8 mouse cellular contexts compared by ENCODE assay signal in genomic region chr10:75436604-75437217, GRCm38 (mm10). TPM values are rescaled to one million over a fixed set of nuclear protein-coding genes. Genes with fewer than 3 reads are reported as not detected.
A peak's percentile ranks its signal among the peaks of the same experiment; 100 is the strongest.
DNase-seq lines count a peak whose midpoint lies in the region; ATAC-seq lines count a peak whose summit lies in the region.

No protein-coding gene starts in this region.

- H3K36me3 ChIP-seq in forebrain, embryonic 16.5 days (ENCODE audit: control insufficient read depth, insufficient read depth) = no peaks in the 10 kb centered on the region
- H3K36me3 ChIP-seq in hindbrain, embryonic 14.5 days (replicated peaks; ENCODE audit: control insufficient read depth, insufficient read depth) = no peaks in the 10 kb centered on the region

- no peak overlapping the region for H3K9ac ChIP-seq in forebrain, embryonic 16.5 days (replicated peaks; ENCODE audit: low read depth, low read length)
- no peak overlapping the region for H3K9ac ChIP-seq in hindbrain, embryonic 14.5 days

- H3K27ac ChIP-seq in forebrain, embryonic 16.5 days (ENCODE audit: low read length) = no peak overlapping the region
- no peak overlapping the region for H3K27ac ChIP-seq in hindbrain, embryonic 14.5 days

- no peak overlapping the region for H3K4me3 ChIP-seq in forebrain, embryonic 16.5 days (replicated peaks; ENCODE audit: low read length)
- no peak overlapping the region for H3K4me3 ChIP-seq in hindbrain, embryonic 14.5 days (replicated peaks; ENCODE audit: low read length)

- WGBS in forebrain, embryonic 16.5 days = 16% methylated on average over 3 of the region's 3 CpGs
- WGBS in hindbrain, embryonic 14.5 days = 15% methylated on average over 3 of the region's 3 CpGs

- H3K9me3 ChIP-seq in forebrain, embryonic 16.5 days (ENCODE audit: control insufficient read depth, low read length) = no peaks in the 10 kb centered on the region
- no peaks in the 10 kb centered on the region for H3K9me3 ChIP-seq in hindbrain, embryonic 14.5 days (ENCODE audit: control insufficient read depth, low read length)

- H3K4me2 ChIP-seq in forebrain, embryonic 16.5 days (ENCODE audit: low read length) = no peak overlapping the region
- no peak overlapping the region for H3K4me2 ChIP-seq in hindbrain, embryonic 14.5 days (replicated peaks)

- no peaks in the 10 kb centered on the region for H3K27me3 ChIP-seq in forebrain, embryonic 16.5 days (replicated peaks; ENCODE audit: control insufficient read depth, insufficient read depth, low read length)
- H3K27me3 ChIP-seq in hindbrain, embryonic 14.5 days (ENCODE audit: control insufficient read depth, insufficient read depth, low read length) = no peaks in the 10 kb centered on the region

- ATAC-seq in cerebellum, adult (ENCODE audit: insufficient number of reproducible peaks, low FRiP score, low TSS enrichment) = peak; percentile 68
- peak; percentile 29 for ATAC-seq in forebrain, embryonic 16.5 days
- ATAC-seq in hindbrain, embryonic 14.5 days (ENCODE audit: low FRiP score) = peak; percentile 35; the same call in 1 of the 2 replicates

- peak; percentile 60 for DNase-seq in MEL-GATA-1-ER (ENCODE audit: extremely low read depth, low read depth)
- DNase-seq in hindbrain, embryonic 14.5 days (ENCODE audit: low spot score) = peak; percentile 92
- peak; percentile 93 to 95 for DNase-seq in layer of hippocampus, postnatal 10 days (ENCODE audit: low spot score in 2 of 2)
- DNase-seq in lung, postnatal 10 days = peak; percentile 92
- DNase-seq in retina, embryonic 14.5 days (ENCODE audit: low spot score) = peak; percentile 96
- DNase-seq in thymus, postnatal 36 days = peak; percentile 52 to 69

- H3K4me1 ChIP-seq in forebrain, embryonic 16.5 days (replicated peaks; ENCODE audit: control insufficient read depth, insufficient read depth, low read length) = peaks cover 21% of the 10 kb centered on the region
- no peaks in the 10 kb centered on the region for H3K4me1 ChIP-seq in hindbrain, embryonic 14.5 days (replicated peaks; ENCODE audit: control insufficient read depth, insufficient read depth, low read length)

RNA-seq across cellular contexts. Expression of gene Upb1, which starts 35.8 kb away (rescaled TPM):
- 0.10 TPM in 1 of 2 replicates, not detected in the other for polyA plus RNA-seq in forebrain, embryonic 16.5 days (2015; fragmentation: Nextera tagmentation; extraction: Ambion mirVana)
- 0.55 and 0.97 TPM in 2 replicates for polyA plus RNA-seq in hindbrain, embryonic 14.5 days (2014; fragmentation: Nextera tagmentation; extraction: Ambion mirVana)
- total RNA-seq in layer of hippocampus, postnatal 10 days (2021) = under 1 TPM; 0.41 to 0.58 TPM
